Mouse (Mus musculus) CD4-positive naive resting alpha-beta T cell, adult 76 days (primary cell): ENCODE data around the gene Alg2. TPM values are rescaled to one million over a fixed set of nuclear protein-coding genes. Genes with fewer than 3 reads are reported as not detected.

Experiments
- total RNA-seq: library from RNA; stranded (reverse); gene quantifications from one replicate; pipeline ENCODE4 v1.2.4, GENCODE M21; 2023

Gene Alg2
- total RNA-seq: 14.6 TPM

DNA sequence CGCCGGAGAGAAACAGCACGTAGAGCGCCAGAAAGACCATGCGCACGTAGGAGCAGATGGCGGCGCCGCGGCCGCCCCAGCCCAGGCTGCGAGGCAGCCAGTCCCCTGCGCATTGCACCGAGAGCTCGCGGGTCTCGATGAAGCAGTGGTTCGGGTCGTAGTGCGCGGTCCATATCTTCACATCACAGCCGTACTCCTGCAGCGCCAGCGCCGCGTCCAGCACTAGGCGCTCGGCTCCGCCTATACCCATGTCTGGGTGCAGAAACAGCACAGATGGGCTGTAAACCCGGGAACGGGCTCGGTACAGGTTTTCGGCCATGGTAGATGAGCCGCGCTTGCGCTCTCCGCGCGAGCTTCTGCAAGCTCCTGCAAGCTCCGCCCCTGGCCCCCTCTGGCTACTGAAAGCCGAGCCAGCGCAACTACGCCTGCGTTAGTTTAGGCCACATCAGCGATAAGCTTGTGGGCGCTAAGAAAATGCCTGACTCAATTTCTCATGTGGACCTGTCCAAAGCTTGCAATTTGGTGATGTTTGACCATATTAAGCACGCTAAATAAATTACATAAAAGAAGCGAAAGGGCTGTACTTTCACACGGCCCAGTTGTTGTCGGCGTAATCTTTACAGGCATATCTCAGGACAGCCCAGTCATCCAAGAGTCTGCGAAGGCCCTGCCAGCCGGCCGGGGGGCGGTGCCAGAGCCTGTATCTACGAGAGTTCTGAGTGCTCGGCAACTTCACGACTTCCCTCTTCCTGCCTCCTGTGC lies at the start of gene Alg2, which contains the start of gene Sec61b:
Alg2 (minus strand) TSS at position 366 of the 762 bp plus-strand sequence.
Sec61b (plus strand) TSS at position 691 of the 762 bp plus-strand sequence.

Other genes with a start within 250 kb of the Alg2 start
- 26.5 TPM for gene Tgfbr1, start 121.1 kb downstream of the Alg2 start, total RNA-seq
- gene Sec61b, start 325 bp upstream of the Alg2 start, total RNA-seq: 70.4 TPM